15 mouse cellular contexts compared by ENCODE assay signal in genomic region chr10:67057208-67057607, GRCm38 (mm10). TPM values are rescaled to one million over a fixed set of nuclear protein-coding genes. Genes with fewer than 3 reads are reported as not detected.
DNase-seq lines count a peak whose midpoint lies in the region; ATAC-seq and TF ChIP-seq lines count a peak whose summit lies in the region.
"Had no signal": no experiment of that assay in that cellular context is flagged by ENCODE, and none has a peak within 500 bp of the region (broad histone marks: within the 10 kb centered on the region; RNA-seq: fewer than 3 reads in every experiment).

No protein-coding gene starts in this region.

- peaks cover 30 to 64% of the 10 kb centered on the region in 2 experiments for H3K4me1 ChIP-seq in heart, embryonic 14.5 days (ENCODE audit: control insufficient read depth in 2 of 2, insufficient read depth in 2 of 2, low read length in 2 of 2)
- H3K4me1 ChIP-seq in limb, embryonic 14.5 days (ENCODE audit: control insufficient read depth, insufficient read depth, low read length) = peaks cover 65% of the 10 kb centered on the region

- H3K27ac ChIP-seq in heart, embryonic 14.5 days (replicated peaks in 1 of 2; ENCODE audit: control insufficient read depth in 1 of 2, insufficient read depth in 1 of 2, low read depth in 2 of 2, low read length in 2 of 2) = peak overlapping the region in 1 of 2 experiments; percentile 88; a peak in 3 of 4 replicates
- H3K27ac ChIP-seq in layer of hippocampus, adult 2 months = peak overlapping the region; percentile 88
- 0 out of 2 replicates have a peak overlapping the region, but pooled peaks have one; percentile 19 for H3K27ac ChIP-seq in limb, embryonic 14.5 days (replicated peaks; ENCODE audit: low read depth, low read length)
- H3K27ac ChIP-seq: liver, embryonic 14.5 days had no signal

- no peak for ATAC-seq in heart, embryonic 14.5 days (ENCODE audit: insufficient number of reproducible peaks, insufficient read depth, low FRiP score, low read depth)
- ATAC-seq in limb, embryonic 14.5 days (ENCODE audit: low FRiP score, low read depth) = no peak
- ATAC-seq: activated CD4-positive, CD25-positive, alpha-beta regulatory T cell, adult 4 months; forebrain, embryonic 16.5 days; intestine, embryonic 15.5 days had no signal

- 0 out of 2 replicates have a peak overlapping the region, but pooled peaks have one; percentile 58 for H3K4me2 ChIP-seq in heart, embryonic 14.5 days (ENCODE audit: low read length)
- no peak overlapping the region for H3K4me2 ChIP-seq in limb, embryonic 14.5 days (replicated peaks; ENCODE audit: low read depth, low read length, severe bottlenecking)
- H3K4me2 ChIP-seq: intestine, embryonic 15.5 days had no signal

- intact Hi-C loops in heart, postnatal 10 days (cut with DNase I) = loop anchor here (2.0 kb wide), 1 partner anchor 40 kb away; the partner anchor contains the start of genes Jmjd1c and Reep3
- intact Hi-C loops in left cerebral cortex, postnatal 10 days (cut with DNase I) = no loop called here

- H3K9ac ChIP-seq in heart, embryonic 14.5 days (ENCODE audit: low read length) = no peak overlapping the region
- H3K9ac ChIP-seq in limb, embryonic 14.5 days (ENCODE audit: low read depth, low read length, severe bottlenecking) = no peak overlapping the region
- H3K9ac ChIP-seq: intestine, embryonic 15.5 days; liver, embryonic 14.5 days had no signal

- H3K36me3 ChIP-seq in heart, embryonic 14.5 days (ENCODE audit: control insufficient read depth, insufficient read depth, low read length) = no peaks in the 10 kb centered on the region
- no peaks in the 10 kb centered on the region for H3K36me3 ChIP-seq in limb, embryonic 14.5 days (ENCODE audit: control insufficient read depth, insufficient read depth, low read length)
- H3K36me3 ChIP-seq: intestine, embryonic 15.5 days had no signal

- H3K27me3 ChIP-seq in heart, embryonic 14.5 days (ENCODE audit: control insufficient read depth, insufficient read depth, low read length) = no peaks in the 10 kb centered on the region
- H3K27me3 ChIP-seq in limb, embryonic 14.5 days (ENCODE audit: control insufficient read depth, insufficient read depth, low read length) = no peaks in the 10 kb centered on the region
- H3K27me3 ChIP-seq: intestine, embryonic 15.5 days had no signal

- DNase-seq in cerebellum, adult 9-10 months = peak; percentile 69
- no peak for DNase-seq in cerebellum, adult 11 months
- no peak for DNase-seq in heart, postnatal 10 days
- no peak for DNase-seq in layer of hippocampus, adult 2 months (ENCODE audit: low spot score in 2 of 2)
- DNase-seq in layer of hippocampus, adult 9-10 months (ENCODE audit: low spot score) = no peak
- DNase-seq in limb, embryonic 14.5 days (ENCODE audit: low spot score) = no peak
- no peak for DNase-seq in left cerebral cortex, postnatal 10 days (ENCODE audit: extremely low spot score in 1 of 2, low spot score in 2 of 2)
- DNase-seq: adrenal gland, postnatal 25 days; kidney, postnatal 10 days; retina, postnatal 1 day had no signal

- H3K9me3 ChIP-seq in heart, embryonic 14.5 days (ENCODE audit: control insufficient read depth, low read length) = no peaks in the 10 kb centered on the region
- no peaks in the 10 kb centered on the region for H3K9me3 ChIP-seq in limb, embryonic 14.5 days (ENCODE audit: control insufficient read depth, low read length)
- H3K9me3 ChIP-seq: intestine, embryonic 15.5 days had no signal

- TF ChIP-seq POLR2A in limb, embryonic 14.5 days (IDR thresholded peaks at IDR 0.05; ENCODE audit: borderline replicate concordance, extremely low read depth, insufficient read depth, insufficient read length) = no peak

- no peak for TF ChIP-seq CTCF in layer of hippocampus, adult 2 months (conservative IDR thresholded peaks at IDR 0.05)

- H3K4me3 ChIP-seq in heart, embryonic 14.5 days (ENCODE audit: control insufficient read depth in 1 of 2, insufficient read depth in 1 of 2, low read depth in 1 of 2, low read length in 2 of 2) = no peak overlapping the region
- H3K4me3 ChIP-seq in layer of hippocampus, adult 2 months = no peak overlapping the region
- H3K4me3 ChIP-seq in limb, embryonic 14.5 days (replicated peaks; ENCODE audit: low read length) = no peak overlapping the region
- H3K4me3 ChIP-seq: intestine, embryonic 15.5 days had no signal

RNA-seq across cellular contexts. Expression of gene Jmjd1c, which starts 38.7 kb away (rescaled TPM):
- 42.4 and 43.4 TPM in 2 replicates for polyA plus RNA-seq in heart, embryonic 14.5 days (2014; fragmentation: Nextera tagmentation; extraction: Ambion mirVana)
- 10 to 100 TPM; 55.9 to 64.7 TPM for total RNA-seq in heart, postnatal 10 days (2021)
- 100 to 1,000 TPM; 106 to 111 TPM for total RNA-seq in layer of hippocampus, adult 2 months (2021)
- polyA plus RNA-seq in limb, embryonic 14.5 days (2012; rRNA removed) = 29.1 and 34.5 TPM in 2 replicates
- 52.2 and 55.8 TPM in 2 replicates for polyA plus RNA-seq in limb, embryonic 14.5 days (2014; fragmentation: Nextera tagmentation; extraction: Ambion mirVana)
- 10 to 100 TPM; 93.9 to 94.3 TPM for total RNA-seq in left cerebral cortex, postnatal 10 days (2021)

RNA-seq across cellular contexts. Expression of gene Reep3, which starts 39.5 kb away (rescaled TPM):
- polyA plus RNA-seq in heart, embryonic 14.5 days (2014; fragmentation: Nextera tagmentation; extraction: Ambion mirVana) = 28.7 and 31.5 TPM in 2 replicates
- total RNA-seq in heart, postnatal 10 days (2021) = 10 to 100 TPM; 41.5 to 41.9 TPM
- 10 to 100 TPM; 18.3 to 21.9 TPM for total RNA-seq in layer of hippocampus, adult 2 months (2021)
- polyA plus RNA-seq in limb, embryonic 14.5 days (2012; rRNA removed) = 35.0 and 39.9 TPM in 2 replicates
- polyA plus RNA-seq in limb, embryonic 14.5 days (2014; fragmentation: Nextera tagmentation; extraction: Ambion mirVana) = 41.3 and 43.6 TPM in 2 replicates
- total RNA-seq in left cerebral cortex, postnatal 10 days (2021) = 10 to 100 TPM; 24.9 to 25.1 TPM
